Comparison of ENCODE assay signal across 8 mouse cellular contexts in the genomic region with DNA sequence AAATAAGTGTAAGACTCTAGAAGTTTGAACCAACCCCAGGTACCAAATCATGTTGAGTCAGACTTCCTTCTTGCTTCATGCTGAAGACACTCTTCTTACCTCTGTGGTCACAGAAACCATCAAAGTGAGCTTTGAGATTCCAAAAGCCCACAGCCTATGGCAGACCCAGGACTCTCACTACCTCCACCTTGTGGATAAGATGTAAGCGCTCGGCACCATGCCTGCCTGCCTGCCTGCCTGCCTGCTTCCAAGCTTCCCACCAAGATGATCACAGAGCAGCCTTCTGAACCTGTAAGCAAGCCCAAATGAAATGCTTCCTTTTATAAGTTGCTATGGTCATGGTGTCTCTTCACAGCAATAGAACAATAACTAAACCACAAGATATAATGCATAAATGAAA. TPM values are rescaled to one million over a fixed set of nuclear protein-coding genes. Genes with fewer than 3 reads are reported as not detected.
A peak's percentile ranks its signal among the peaks of the same experiment; 100 is the strongest.
DNase-seq lines count a peak whose midpoint lies in the region; ATAC-seq and TF ChIP-seq lines count a peak whose summit lies in the region.
"Not testable (repeated sequence)": the region's sequence is repeated elsewhere in the genome, so short reads cannot be mapped to it uniquely, and the experiment has no call there.

No protein-coding gene starts in this region.

- not testable (repeated sequence) for DNase-seq in G1E (ENCODE audit: low spot score); forebrain, embryonic 11.5 days (ENCODE audit: low spot score)
- peak; percentile 64 to 70 for DNase-seq in cerebellum, adult 18-20 months
- peak; percentile 61 to 70 for DNase-seq in kidney, postnatal 4 days
- DNase-seq in lung, embryonic 14.5 days, result peak; percentile 17
- peak; percentile 55 for DNase-seq in naive thymus-derived CD4-positive, alpha-beta T cell, adult 2 months (ENCODE audit: low read depth)
- peak; percentile 18 for DNase-seq in thymus, postnatal 0 days (ENCODE audit: low spot score)

- H3K4me1 ChIP-seq in G1E (ENCODE audit: insufficient read depth, low read depth, low read length); forebrain, embryonic 11.5 days (replicated peaks; ENCODE audit: control insufficient read depth, insufficient read depth, low read length); hindbrain, embryonic 12.5 days; lung, embryonic 14.5 days (ENCODE audit: insufficient read depth): not testable (repeated sequence)

- H3K9me3 ChIP-seq in G1E (replicated peaks); forebrain, embryonic 11.5 days (ENCODE audit: control insufficient read depth, low read length); hindbrain, embryonic 12.5 days (replicated peaks); lung, embryonic 14.5 days (ENCODE audit: low read depth, low read length): not testable (repeated sequence)

- 16% methylated on average over 2 of the region's 2 CpGs for WGBS in forebrain, embryonic 11.5 days
- 34% methylated on average over 2 of the region's 2 CpGs for WGBS in hindbrain, embryonic 12.5 days
- WGBS in lung, embryonic 14.5 days, result 25% methylated on average over 2 of the region's 2 CpGs

- TF ChIP-seq CTCF in G1E (IDR thresholded peaks at IDR 0.05; ENCODE audit: low read depth, low read length); lung, embryonic 14.5 days (IDR thresholded peaks at IDR 0.05; ENCODE audit: low read depth): not testable (repeated sequence)

- not testable (repeated sequence) for H3K27ac ChIP-seq in forebrain, embryonic 11.5 days (ENCODE audit: low read depth, low read length); hindbrain, embryonic 12.5 days; lung, embryonic 14.5 days (ENCODE audit: low read depth)

- H3K27me3 ChIP-seq in G1E (ENCODE audit: insufficient read depth, low read length); forebrain, embryonic 11.5 days (ENCODE audit: control insufficient read depth, insufficient read depth, low read length); hindbrain, embryonic 12.5 days; lung, embryonic 14.5 days (ENCODE audit: insufficient read depth, low read length): not testable (repeated sequence)

- H3K36me3 ChIP-seq in G1E (replicated peaks); forebrain, embryonic 11.5 days (ENCODE audit: control insufficient read depth, insufficient read depth, low read length); hindbrain, embryonic 12.5 days; lung, embryonic 14.5 days (ENCODE audit: insufficient read depth): not testable (repeated sequence)

- H3K4me2 ChIP-seq in forebrain, embryonic 11.5 days (ENCODE audit: low read depth, low read length, severe bottlenecking); hindbrain, embryonic 12.5 days (replicated peaks); lung, embryonic 14.5 days: not testable (repeated sequence)

- H3K9ac ChIP-seq in forebrain, embryonic 11.5 days (ENCODE audit: low read length); hindbrain, embryonic 12.5 days; lung, embryonic 14.5 days: not testable (repeated sequence)

- H3K4me3 ChIP-seq in G1E (ENCODE audit: low read depth, low read length); forebrain, embryonic 11.5 days (ENCODE audit: low read depth, low read length); hindbrain, embryonic 12.5 days; lung, embryonic 14.5 days (ENCODE audit: low read depth, low read length): not testable (repeated sequence)

- ATAC-seq in G1E (ENCODE audit: extremely low read depth, insufficient number of reproducible peaks, low FRiP score, poor library complexity, severe bottlenecking), result peak; percentile 10; the same call in 1 of the 2 replicates
- ATAC-seq in forebrain, embryonic 11.5 days (replicated peaks; ENCODE audit: low FRiP score), result peak; percentile 50
- ATAC-seq in hindbrain, embryonic 12.5 days (ENCODE audit: low FRiP score), result peak; percentile 6; the same call in 1 of the 2 replicates
- ATAC-seq in lung, embryonic 14.5 days (ENCODE audit: insufficient read depth), result not testable (repeated sequence)

RNA-seq across cellular contexts. Expression of gene Mthfsl, which starts 2.0 kb away (rescaled TPM):
- total RNA-seq in G1E (2014; fragmentation: Nextera tagmentation) (10.1 and 11.8 TPM in 2 replicates), G1E (2017) (4.8 and 10.8 TPM in 2 replicates)
- 1.3 and 1.8 TPM in 2 replicates for polyA plus RNA-seq in G1E (2012)
- polyA plus RNA-seq in forebrain, embryonic 11.5 days (2014; fragmentation: Nextera tagmentation; extraction: Ambion mirVana), result 21.6 and 25.6 TPM in 2 replicates
- polyA plus RNA-seq in hindbrain, embryonic 12.5 days (2016; fragmentation: Nextera tagmentation; extraction: Ambion mirVana), result 33.4 and 35.9 TPM in 2 replicates
- 30.6 and 31.6 TPM in 2 replicates for polyA plus RNA-seq in lung, embryonic 14.5 days (2014; fragmentation: Nextera tagmentation; extraction: Ambion mirVana)
- polyA plus RNA-seq in thymus, postnatal 0 days (2015; fragmentation: Nextera tagmentation; extraction: Ambion mirVana), result 51.0 and 57.9 TPM in 2 replicates

RNA-seq across cellular contexts. Expression of gene Bcl2a1d, which starts 13.6 kb away (rescaled TPM):
- total RNA-seq in G1E (2014; fragmentation: Nextera tagmentation) (not detected in 2 replicates), G1E (2017) (0.22 TPM in 1 of 2 replicates, not detected in the other)
- not detected in 2 replicates for polyA plus RNA-seq in G1E (2012)
- polyA plus RNA-seq in forebrain, embryonic 11.5 days (2014; fragmentation: Nextera tagmentation; extraction: Ambion mirVana), result 0.57 TPM in 1 of 2 replicates, not detected in the other
- polyA plus RNA-seq in hindbrain, embryonic 12.5 days (2016; fragmentation: Nextera tagmentation; extraction: Ambion mirVana), result not detected in 2 replicates
- 1.1 and 1.2 TPM in 2 replicates for polyA plus RNA-seq in lung, embryonic 14.5 days (2014; fragmentation: Nextera tagmentation; extraction: Ambion mirVana)
- 37.1 and 40.2 TPM in 2 replicates for polyA plus RNA-seq in thymus, postnatal 0 days (2015; fragmentation: Nextera tagmentation; extraction: Ambion mirVana)

Comparison
In these comparisons a context has a peak if more than half of its experiments do, and no peak if none do; other contexts are left out.
1. RNA of gene Bcl2a1d, which starts 13.6 kb away (polyA plus RNA-seq): 37.1 to 40.2 TPM in thymus, postnatal 0 days; 1.1 to 1.2 TPM in lung, embryonic 14.5 days, not detected in G1E, 0.57 TPM in forebrain, embryonic 11.5 days and not detected in hindbrain, embryonic 12.5 days; every median in the first group is over 10 times any median in the second.